9 mouse cellular contexts compared by ENCODE assay signal in genomic region chr17:35029691-35030532, GRCm38 (mm10). TPM values are rescaled to one million over a fixed set of nuclear protein-coding genes. Genes with fewer than 3 reads are reported as not detected.
DNase-seq lines count a peak whose midpoint lies in the region.
"Had no signal": no experiment of that assay in that cellular context is flagged by ENCODE, and none has a peak within 500 bp of the region (broad histone marks: within the 10 kb centered on the region; RNA-seq: fewer than 3 reads in every experiment).

No protein-coding gene starts in this region.

- 27% methylated on average over 19 of the region's 19 CpGs for WGBS in hindbrain, embryonic 10.5 days

- intact Hi-C loops in left cerebral cortex, postnatal 36 days (cut with DNase I) = no loop called here

- DNase-seq in heart, adult 11 months = peak; percentile 89
- no peak for DNase-seq in heart, adult 18-20 months
- DNase-seq in ES-CJ7 (ENCODE audit: low read depth, low spot score) = peak; percentile 46
- peak; percentile 65 for DNase-seq in hindbrain, embryonic 10.5 days (ENCODE audit: low spot score)
- DNase-seq in lung, postnatal 36 days = peak; percentile 49
- peak; percentile 75 for DNase-seq in retina, postnatal 1 day
- DNase-seq in left cerebral cortex, postnatal 36 days (ENCODE audit: low spot score in 2 of 2) = no peak
- DNase-seq in adrenal gland, adult 2 months = no peak

- H3K36me3 ChIP-seq in hindbrain, embryonic 10.5 days = no peaks in the 10 kb centered on the region

- H3K4me3 ChIP-seq in hindbrain, embryonic 10.5 days = peak overlapping the region; percentile 34

- H3K4me1 ChIP-seq in hindbrain, embryonic 10.5 days (replicated peaks) = peaks cover 57% of the 10 kb centered on the region

- peaks cover 3% of the 10 kb centered on the region; the same call in 1 of the 2 replicates for H3K27me3 ChIP-seq in hindbrain, embryonic 10.5 days (ENCODE audit: insufficient read depth, poor library complexity, severe bottlenecking)
- H3K27me3 ChIP-seq: Patski had no signal

- H3K9me3 ChIP-seq in hindbrain, embryonic 10.5 days = no peaks in the 10 kb centered on the region

- H3K27ac ChIP-seq in hindbrain, embryonic 10.5 days = peak overlapping the region; percentile 80

RNA-seq across cellular contexts. Expression of gene Sapcd1, which starts 2.1 kb away (rescaled TPM):
- not detected for total RNA-seq in heart, adult 18-20 months (2021)
- 5.2 and 5.6 TPM in 2 replicates for polyA plus RNA-seq in hindbrain, embryonic 10.5 days (2016; fragmentation: Nextera tagmentation; extraction: Ambion mirVana)
- under 1 TPM in 1 of 2 experiments, not detected in 1; 0.79 TPM for total RNA-seq in left cerebral cortex, postnatal 36 days (2021)
- total RNA-seq in adrenal gland, adult 2 months (2021) = under 1 TPM in 1 of 2 experiments, not detected in 1; 0.79 TPM
- polyA plus RNA-seq in adrenal gland, adult 2 months (2012; rRNA removed) = 0.83 and 2.0 TPM in 2 replicates

RNA-seq across cellular contexts. Expression of gene Vwa7, which starts 13.5 kb away (rescaled TPM):
- 10 to 100 TPM; 13.1 to 14.1 TPM for total RNA-seq in heart, adult 18-20 months (2021)
- polyA plus RNA-seq in hindbrain, embryonic 10.5 days (2016; fragmentation: Nextera tagmentation; extraction: Ambion mirVana) = 0.10 and 0.24 TPM in 2 replicates
- total RNA-seq in left cerebral cortex, postnatal 36 days (2021) = under 1 TPM; 0.48 to 0.57 TPM
- under 1 TPM; 0.26 to 0.55 TPM for total RNA-seq in adrenal gland, adult 2 months (2021)
- polyA plus RNA-seq in adrenal gland, adult 2 months (2012; rRNA removed) = 0.97 and 1.8 TPM in 2 replicates

RNA-seq across cellular contexts. Expression of gene Msh5, which starts 16.6 kb away (rescaled TPM):
- not detected for total RNA-seq in heart, adult 18-20 months (2021)
- 3.9 and 6.4 TPM in 2 replicates for polyA plus RNA-seq in hindbrain, embryonic 10.5 days (2016; fragmentation: Nextera tagmentation; extraction: Ambion mirVana)
- under 1 TPM in 1 of 2 experiments, not detected in 1; 0.66 TPM for total RNA-seq in left cerebral cortex, postnatal 36 days (2021)
- total RNA-seq in adrenal gland, adult 2 months (2021) = under 1 TPM; 0.75 to 0.93 TPM
- polyA plus RNA-seq in adrenal gland, adult 2 months (2012; rRNA removed) = 1.3 and 1.7 TPM in 2 replicates

RNA-seq across cellular contexts. Expression of gene Clic1, which starts 19.9 kb away (rescaled TPM):
- total RNA-seq in heart, adult 18-20 months (2021) = 10 to 100 TPM; 30.4 to 32.4 TPM
- polyA plus RNA-seq in hindbrain, embryonic 10.5 days (2016; fragmentation: Nextera tagmentation; extraction: Ambion mirVana) = 232 and 239 TPM in 2 replicates
- 1 to 10 TPM; 8.4 to 8.5 TPM for total RNA-seq in left cerebral cortex, postnatal 36 days (2021)
- total RNA-seq in adrenal gland, adult 2 months (2021) = 100 to 1,000 TPM in 1 of 2 experiments, 10 to 100 TPM in 1; 80.8 to 136 TPM
- 62.2 and 64.1 TPM in 2 replicates for polyA plus RNA-seq in adrenal gland, adult 2 months (2012; rRNA removed)

RNA-seq across cellular contexts. Expression of gene Ddah2, which starts 28.9 kb away (rescaled TPM):
- 10 to 100 TPM; 14.0 to 19.8 TPM for total RNA-seq in heart, adult 18-20 months (2021)
- polyA plus RNA-seq in hindbrain, embryonic 10.5 days (2016; fragmentation: Nextera tagmentation; extraction: Ambion mirVana) = 536 and 664 TPM in 2 replicates
- 10 to 100 TPM; 13.9 to 14.0 TPM for total RNA-seq in left cerebral cortex, postnatal 36 days (2021)
- total RNA-seq in adrenal gland, adult 2 months (2021) = 10 to 100 TPM in 1 of 2 experiments, 1 to 10 TPM in 1; 7.2 to 26.6 TPM
- polyA plus RNA-seq in adrenal gland, adult 2 months (2012; rRNA removed) = 25.9 and 35.6 TPM in 2 replicates

Comparison
In these comparisons a context has a peak if more than half of its experiments do, and no peak if none do; other contexts are left out.
1. DNase-seq: peak in heart, adult 11 months (single experiment), ES-CJ7 (single experiment), hindbrain, embryonic 10.5 days (single experiment), lung, postnatal 36 days (single experiment) and retina, postnatal 1 day (single experiment); none in heart, adult 18-20 months (0 of 2), left cerebral cortex, postnatal 36 days (0 of 2) and adrenal gland, adult 2 months (single experiment).
2. RNA of gene Vwa7, which starts 13.5 kb away (total RNA-seq): 13.1 to 14.1 TPM in heart, adult 18-20 months; 0.48 to 0.57 TPM in left cerebral cortex, postnatal 36 days and 0.26 to 0.55 TPM in adrenal gland, adult 2 months; every median in the first group is over 4 times any median in the second.